Mouse (Mus musculus): ENCODE data around the gene Fgfr2.

- no peak for TF ChIP-seq POLR2A (IDR thresholded peaks at IDR 0.05; ENCODE audit: control insufficient read depth, low read depth, low read length)
- no peak for TF ChIP-seq CTCF (IDR thresholded peaks at IDR 0.05; ENCODE audit: control insufficient read depth, insufficient read depth, insufficient replicate concordance, low read depth, low read length)
These were observed 2131.9 kb downstream of the Fgfr2 start for GRCm38 (mm10) chr7:130991174-130991789.
